Mouse (Mus musculus): Measurements from ENCODE around the gene Ttc39b.

Ttc39b gene

DNA sequence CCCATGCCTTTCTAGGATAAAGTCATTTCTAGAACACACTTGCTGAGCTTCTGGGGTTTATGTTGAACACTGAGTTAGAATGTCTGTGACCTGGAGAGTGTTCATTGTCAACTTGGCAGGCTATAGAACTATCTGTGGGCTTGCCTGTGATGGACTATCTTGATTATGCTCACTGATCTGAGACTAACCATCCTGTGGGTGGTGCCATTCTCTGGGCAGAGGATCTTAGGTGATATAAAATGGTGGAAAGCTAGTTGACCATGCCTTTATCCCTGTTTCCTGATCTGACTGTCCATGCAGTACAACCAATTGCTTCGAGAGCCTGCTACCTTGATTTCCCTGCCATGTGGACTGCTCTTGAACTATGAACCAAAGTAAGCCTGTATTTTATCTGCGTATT, 146.6 kb downstream of the Ttc39b start:
- no peak for DNase-seq

DNA sequence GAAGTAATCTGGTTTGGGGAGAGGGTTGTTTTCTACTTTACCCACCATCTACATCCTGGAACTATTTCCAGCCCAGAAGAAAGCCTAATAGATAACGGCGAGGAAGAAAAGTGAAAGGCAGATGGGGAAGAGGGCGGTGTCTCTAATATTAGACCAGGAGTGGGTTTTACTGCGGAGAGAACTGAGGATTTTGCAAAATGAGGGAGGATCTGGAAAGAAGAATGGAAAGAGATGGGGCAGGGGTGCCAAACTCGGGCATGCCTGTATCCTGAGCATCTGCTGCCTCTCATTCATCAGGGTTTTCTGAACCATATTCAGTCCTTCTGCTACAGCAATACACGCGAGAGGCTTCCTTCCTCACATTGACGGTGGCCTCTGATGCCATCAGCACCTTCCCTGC, 149.1 kb downstream of the Ttc39b start:
- no peak for DNase-seq

DNA sequence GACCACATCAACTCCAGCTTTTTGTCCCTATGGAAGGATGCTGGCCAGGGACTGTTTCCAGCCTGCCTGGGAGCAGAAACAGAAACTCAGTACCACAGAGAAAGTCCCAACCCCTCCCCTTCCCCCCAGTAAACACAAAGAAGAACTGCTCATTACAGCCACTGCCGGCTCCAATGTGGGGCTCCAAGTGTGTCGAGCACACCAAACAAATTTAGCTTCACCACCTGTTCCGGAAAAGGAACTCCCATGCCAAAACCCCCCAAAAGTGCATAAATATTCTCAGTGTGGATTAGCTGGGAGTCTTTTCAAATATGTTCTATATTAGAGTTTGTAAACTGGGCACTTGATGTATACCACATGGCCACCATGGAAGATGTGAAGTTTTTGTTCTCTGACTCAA, 151.8 kb downstream of the Ttc39b start:
- DNase-seq = no peak

DNA sequence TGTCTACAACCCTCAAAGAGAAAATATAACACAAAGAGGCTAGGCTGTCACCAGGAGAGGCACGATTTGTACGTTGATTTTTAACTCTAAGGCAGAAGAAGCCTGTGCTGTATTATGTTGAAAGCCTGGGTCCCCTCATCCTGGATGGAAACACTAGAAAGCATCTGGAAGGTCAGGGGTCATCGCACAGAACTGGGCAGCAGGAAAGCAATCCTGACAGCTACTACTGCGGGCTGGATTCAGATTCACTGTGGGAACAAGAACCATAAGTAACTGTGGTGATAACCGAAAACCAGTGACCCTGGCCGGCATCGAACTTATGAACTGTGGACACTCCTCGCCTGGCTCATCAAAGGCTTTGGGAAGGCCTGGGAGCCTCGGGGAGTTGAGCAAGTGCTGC, 153.3 kb downstream of the Ttc39b start:
- no peak for DNase-seq
